Mouse (Mus musculus) T-cell, adult 2 months (primary cell): Measurements from ENCODE around the gene Sympk.

ENCODE experiments used
- DNase-seq: peaks from one replicate; pipeline ENCODE4 v3.0.0; 2022; ENCODE audit warnings: low spot score

Sympk gene

GRCm38 (mm10) chr7:19007026-19007977, 16.9 kb upstream of the Sympk start:
- no peak for DNase-seq

GRCm38 (mm10) chr7:19010581-19010980, 13.6 kb upstream of the Sympk start:
- DNase-seq = no peak

GRCm38 (mm10) chr7:19012025-19012621, 12.1 kb upstream of the Sympk start:
- no peak for DNase-seq

- no peak for DNase-seq
These were observed 11.3 kb upstream of the Sympk start for GRCm38 (mm10) chr7:19012882-19013281.

GRCm38 (mm10) chr7:19014452-19014851, 9.7 kb upstream of the Sympk start:
- DNase-seq = no peak

GRCm38 (mm10) chr7:19016042-19016441, 8.1 kb upstream of the Sympk start:
- no peak for DNase-seq

GRCm38 (mm10) chr7:19017909-19018308, 6.3 kb upstream of the Sympk start:
- DNase-seq = no peak

GRCm38 (mm10) chr7:19021048-19021447, 3.1 kb upstream of the Sympk start:
- DNase-seq = no peak

- DNase-seq = no peak
These were observed 1.8 kb upstream of the Sympk start for GRCm38 (mm10) chr7:19022189-19022958.

- DNase-seq = peak; percentile 41
These were observed 791 bp upstream of the Sympk start, which contains the start of gene Foxa3 for GRCm38 (mm10) chr7:19023357-19023814. Foxa3 (minus strand) TSS chr7:19023538.

GRCm38 (mm10) chr7:19024581-19025255, 541 bp downstream of the Sympk start:
- DNase-seq = peak; percentile 26

- DNase-seq = no peak
These were observed 3.9 kb downstream of the Sympk start for GRCm38 (mm10) chr7:19028067-19028466.

- DNase-seq = peak; percentile 60
These were observed 5.0 kb downstream of the Sympk start for GRCm38 (mm10) chr7:19029084-19029653.

- no peak for DNase-seq
These were observed 7.5 kb downstream of the Sympk start for GRCm38 (mm10) chr7:19031641-19032040.

GRCm38 (mm10) chr7:19044616-19045015, 20.4 kb downstream of the Sympk start:
- no peak for DNase-seq

GRCm38 (mm10) chr7:19046286-19047069, 22.3 kb downstream of the Sympk start:
- no peak for DNase-seq

GRCm38 (mm10) chr7:19048006-19048527, 23.9 kb downstream of the Sympk start:
- no peak for DNase-seq

GRCm38 (mm10) chr7:19049252-19049651, 25.1 kb downstream of the Sympk start:
- DNase-seq = no peak

- no peak for DNase-seq
These were observed 26.0 kb downstream of the Sympk start for GRCm38 (mm10) chr7:19050172-19050571.

- DNase-seq = no peak
These were observed 27.0 kb downstream of the Sympk start for GRCm38 (mm10) chr7:19051161-19051560.
